Mouse (Mus musculus) ES-Bruce4 (cell line): ENCODE data around the gene Borcs6.

Experiments
- CTCF ChIP-seq: IDR thresholded peaks from one replicate; pipeline ENCODE4 v1.8.1; 2011; ENCODE audit warnings: low read depth, low read length
- EP300 ChIP-seq: IDR thresholded peaks from 2 replicates; pipeline ENCODE4 v1.6.1; 2011; ENCODE audit warnings: low read depth, low read length; ENCODE audit not compliant: insufficient read depth

DNA sequence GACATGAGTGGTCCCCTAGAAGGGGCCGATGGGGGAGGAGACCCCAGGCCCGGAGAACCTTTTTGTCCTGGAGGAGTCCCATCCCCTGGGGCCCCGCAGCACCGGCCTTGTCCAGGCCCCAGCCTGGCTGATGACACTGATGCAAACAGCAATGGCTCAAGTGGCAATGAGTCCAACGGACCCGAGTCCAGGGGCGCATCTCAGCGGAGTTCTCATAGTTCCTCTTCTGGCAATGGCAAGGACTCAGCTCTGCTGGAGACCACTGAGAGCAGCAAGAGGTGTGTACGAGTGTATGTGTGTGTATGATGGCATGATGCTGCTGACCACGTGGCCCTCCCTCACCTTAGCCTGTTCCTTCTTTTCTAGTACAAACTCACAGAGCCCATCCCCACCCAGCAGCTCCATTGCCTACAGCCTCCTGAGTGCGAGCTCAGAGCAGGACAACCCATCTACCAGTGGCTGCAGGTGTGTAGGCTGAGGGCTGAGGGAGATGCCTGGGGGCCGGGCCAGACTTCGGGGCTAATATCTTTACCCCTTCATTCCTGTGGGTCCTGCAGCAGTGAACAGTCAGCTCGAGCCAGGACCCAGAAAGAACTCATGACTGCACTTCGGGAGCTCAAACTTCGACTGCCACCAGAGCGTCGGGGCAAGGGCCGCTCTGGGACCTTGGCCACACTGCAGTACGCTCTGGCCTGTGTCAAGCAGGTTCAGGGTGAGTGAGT is 41.3 kb downstream of the Borcs6 start:
- no peak for TF ChIP-seq EP300
- TF ChIP-seq CTCF, result no peak
